Mouse (Mus musculus) spleen, adult 10 weeks (tissue): ENCODE measurements around the gene Gm28171. TPM values are rescaled to one million over a fixed set of nuclear protein-coding genes. Genes with fewer than 3 reads are reported as not detected.

Experiments
- polyA plus RNA-seq: library from polyadenylated mRNA; stranded (reverse); fragments of 350-450 nt; fragmentation: Illumina TruSeq; extraction: RNeasy Lipid Tissue Mini Kit (QIAGEN cat#74804); gene quantifications from one replicate; pipeline ENCODE4 v1.2.3, GENCODE M21; 2015; ENCODE audit warnings: low replicate concordance; ENCODE audit not compliant: insufficient read depth

Gene Gm28171
- polyA plus RNA-seq: not detected

GRCm38 (mm10) chrY:5793095-5793494, at the start of gene Gm28171:
Gene Gm28171, plus strand, starts transcription at chrY:5793395.

Other genes starting within 250 kb of the Gm28171 start
- not detected for gene Gm21854, start 136.4 kb upstream of the Gm28171 start, polyA plus RNA-seq
- not detected for gene Gm20914, start 67.4 kb upstream of the Gm28171 start, polyA plus RNA-seq
- not detected for gene Gm21778, start 149.1 kb downstream of the Gm28171 start, polyA plus RNA-seq